ENCODE assay signal across 17 mouse cellular contexts in genomic region chr12:36457726-36458125, GRCm38 (mm10).
"Had no signal": no experiment of that assay in that cellular context is flagged by ENCODE, and none has a peak within 500 bp of the region (broad histone marks: within the 10 kb centered on the region; RNA-seq: fewer than 3 reads in every experiment).

No protein-coding gene starts in this region.

- DNase-seq: left cerebral cortex, postnatal 4 days; liver; liver, embryonic 13.5 days; liver, postnatal 0 days; lung, adult 18-20 months; lung, adult 2 months; lung, embryonic 14.5 days; lung, postnatal 10 days; lung, postnatal 14 days; lung, postnatal 36 days; lung, postnatal 4 days; midbrain, embryonic 14.5 days had no signal

- ATAC-seq: liver, embryonic 12.5 days; liver, postnatal 0 days; lung, postnatal 0 days; midbrain, embryonic 13.5 days; midbrain, embryonic 15.5 days; midbrain, embryonic 16.5 days had no signal
